Mouse (Mus musculus) forebrain, embryonic 15.5 days (tissue): ENCODE measurements around the gene Gm44511. TPM values are rescaled to one million over a fixed set of nuclear protein-coding genes. Genes with fewer than 3 reads are reported as not detected.
"Not testable (repeated sequence)": the region's sequence is repeated elsewhere in the genome, so short reads cannot be mapped to it uniquely, and the experiment has no call there.

Experiments
- ATAC-seq: fragments of 200-750 bp; cut with Nextera tagmentation; replicated peaks from 2 replicates; pipeline ENCODE4 v1.8.0; 2017; ENCODE audit warnings: mild to moderate bottlenecking, moderate TSS enrichment, moderate library complexity
- H3K27ac ChIP-seq: fragments of 300-500 bp; sonication (generic); replicated peaks from 2 replicates; pipeline ENCODE4 v1.5.1; 2015; ENCODE audit warnings: mild to moderate bottlenecking, inconsistent platforms
- H3K27me3 ChIP-seq: fragments of 300-500 bp; sonication (generic); 2 replicates; pipeline ENCODE4 v1.6.1; 2015; ENCODE audit warnings: inconsistent platforms
- H3K36me3 ChIP-seq: fragments of 300-500 bp; sonication (generic); 2 replicates; pipeline ENCODE4 v1.6.1; 2015; ENCODE audit warnings: mild to moderate bottlenecking, inconsistent platforms
- H3K4me1 ChIP-seq: fragments of 300-500 bp; sonication (generic); 2 replicates; pipeline ENCODE4 v1.6.1; 2015; ENCODE audit warnings: inconsistent platforms
- H3K4me2 ChIP-seq: fragments of 300-500 bp; sonication (generic); replicated peaks from 2 replicates; pipeline ENCODE4 v1.6.1; 2015; ENCODE audit warnings: mild to moderate bottlenecking, inconsistent platforms
- H3K4me3 ChIP-seq: fragments of 300-500 bp; sonication (generic); 2 replicates; pipeline ENCODE4 v1.5.1; 2015; ENCODE audit warnings: mild to moderate bottlenecking, inconsistent platforms
- H3K9ac ChIP-seq: fragments of 300-500 bp; sonication (generic); replicated peaks from 2 replicates; pipeline ENCODE4 v1.6.1; 2015; ENCODE audit warnings: mild to moderate bottlenecking, inconsistent platforms
- H3K9me3 ChIP-seq: fragments of 300-500 bp; sonication (generic); 2 replicates; pipeline ENCODE4 v1.6.1; 2016; ENCODE audit warnings: inconsistent platforms
- WGBS: fragments of 180-500 bp; shearing (Covaris S2); methylation state at CpG from one replicate; pipeline ENCODE4 v1.1.7; 2015; ENCODE audit warnings: mixed read lengths; 5-methylcytosine and 5-hydroxymethylcytosine counted together
- polyA plus RNA-seq: library from polyadenylated mRNA; unstranded; fragments of >200 nt; fragmentation: Nextera tagmentation; extraction: Ambion mirVana; gene quantifications from 2 replicates; pipeline ENCODE4 v1.2.1, GENCODE M21; 2015

Gene Gm44511
- polyA plus RNA-seq, 1 experiment from 2014 or later: not detected

- no peak for ATAC-seq
- H3K27ac ChIP-seq: no peak overlapping the region
- no peaks in the 10 kb centered on the region for H3K27me3 ChIP-seq
- no peak overlapping the region for H3K9ac ChIP-seq
- WGBS: 89% methylated on average over 4 of the region's 4 CpGs
- no peak overlapping the region for H3K4me2 ChIP-seq
- peaks cover 9% of the 10 kb centered on the region for H3K4me1 ChIP-seq
- no peaks in the 10 kb centered on the region for H3K36me3 ChIP-seq
- H3K4me3 ChIP-seq: no peak overlapping the region
- H3K9me3 ChIP-seq: no peaks in the 10 kb centered on the region
These were observed 21.3 kb upstream of the Gm44511 start for GRCm38 (mm10) chr6:128847401-128847800.

DNA sequence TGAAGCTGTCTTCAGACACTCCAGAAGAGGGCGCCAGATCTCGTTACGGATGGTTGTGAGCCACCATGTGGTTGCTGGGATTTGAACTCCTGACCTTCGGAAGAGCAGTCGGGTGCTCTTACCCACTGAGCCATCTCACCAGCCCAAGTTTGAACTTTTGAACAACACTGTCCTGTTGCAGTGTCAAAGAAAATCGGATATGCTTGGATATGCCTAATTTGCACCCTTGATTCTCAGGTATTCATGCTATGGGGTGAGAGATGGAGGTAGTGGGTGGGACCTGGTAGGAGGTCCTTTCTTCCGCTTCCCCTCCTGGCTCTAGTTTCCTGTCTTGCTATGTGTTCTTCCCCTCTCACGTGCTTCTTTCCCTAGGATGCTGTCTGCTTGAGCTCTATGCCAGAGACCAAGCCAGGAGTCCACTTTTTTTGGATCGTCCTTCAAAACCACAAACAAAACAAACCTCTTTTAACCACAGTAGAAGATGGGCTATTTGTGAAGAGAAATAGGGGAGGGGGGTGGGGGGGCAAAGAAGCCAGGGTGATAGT is 20.0 kb upstream of the Gm44511 start:
- no peaks in the 10 kb centered on the region for H3K9me3 ChIP-seq
- ATAC-seq: no peak
- H3K4me1 ChIP-seq: peaks cover 16% of the 10 kb centered on the region
- H3K36me3 ChIP-seq: no peaks in the 10 kb centered on the region
- H3K27me3 ChIP-seq: no peaks in the 10 kb centered on the region
- H3K27ac ChIP-seq: no peak overlapping the region
- 66% methylated on average over 8 of the region's 9 CpGs for WGBS
- H3K4me2 ChIP-seq: no peak overlapping the region
- H3K4me3 ChIP-seq: no peak overlapping the region
- no peak overlapping the region for H3K9ac ChIP-seq

- 27% methylated on average over 7 of the region's 7 CpGs for WGBS
These were observed 19.3 kb upstream of the Gm44511 start for GRCm38 (mm10) chr6:128845319-128845979.

GRCm38 (mm10) chr6:128844586-128845080 is 18.5 kb upstream of the Gm44511 start:
- no peaks in the 10 kb centered on the region for H3K36me3 ChIP-seq
- H3K27ac ChIP-seq: no peak overlapping the region
- peaks cover 21% of the 10 kb centered on the region for H3K4me1 ChIP-seq
- no peak for ATAC-seq
- peak overlapping the region; percentile 99; the same call in 1 of the 2 replicates for H3K4me3 ChIP-seq
- H3K4me2 ChIP-seq: peak overlapping the region; percentile 60
- H3K27me3 ChIP-seq: no peaks in the 10 kb centered on the region
- H3K9ac ChIP-seq: no peak overlapping the region
- WGBS: 59% methylated on average over 5 of the region's 5 CpGs
- no peaks in the 10 kb centered on the region for H3K9me3 ChIP-seq

More at GRCm38 (mm10) chr6:128845319-128845979, 19.3 kb upstream of the Gm44511 start:
- ATAC-seq: no peak
- peaks cover 16% of the 10 kb centered on the region for H3K4me1 ChIP-seq
- H3K27ac ChIP-seq: no peak overlapping the region
- no peaks in the 10 kb centered on the region for H3K36me3 ChIP-seq
- H3K9me3 ChIP-seq: no peaks in the 10 kb centered on the region
- no peak overlapping the region for H3K4me2 ChIP-seq
- H3K27me3 ChIP-seq: no peaks in the 10 kb centered on the region
- no peak overlapping the region for H3K9ac ChIP-seq
- no peak overlapping the region for H3K4me3 ChIP-seq

- Histone ChIP-seq H3K9me3 (no peaks in the 10 kb centered on the region), H3K4me1 (peaks cover 26% of the 10 kb centered on the region), H3K36me3 (no peaks in the 10 kb centered on the region), H3K27me3 (no peaks in the 10 kb centered on the region), H3K27ac (peak overlapping the region; percentile 38; the same call in 1 of the 2 replicates), H3K9ac (peak overlapping the region; percentile 60; the same call in 1 of the 2 replicates), H3K4me3 (peak overlapping the region; percentile 99), H3K4me2 (peak overlapping the region; percentile 60)
- 28% methylated on average over 8 of the region's 8 CpGs for WGBS
- ATAC-seq: no peak
These were observed 18.0 kb upstream of the Gm44511 start for GRCm38 (mm10) chr6:128844131-128844530.

GRCm38 (mm10) chr6:128843479-128843992 is 17.4 kb upstream of the Gm44511 start:
- ATAC-seq: peak; percentile 57
- Histone ChIP-seq H3K4me1 (peaks cover 27% of the 10 kb centered on the region), H3K36me3 (no peaks in the 10 kb centered on the region), H3K27ac (peak overlapping the region; percentile 95), H3K9ac (peak overlapping the region; percentile 60), H3K4me3 (peak overlapping the region; percentile 99), H3K4me2 (peak overlapping the region; percentile 60), H3K9me3 (no peaks in the 10 kb centered on the region), H3K27me3 (no peaks in the 10 kb centered on the region)
- WGBS: under 1% methylated on average over 22 of the region's 22 CpGs

GRCm38 (mm10) chr6:128842945-128843478 is 16.9 kb upstream of the Gm44511 start:
- Histone ChIP-seq H3K4me1 (peaks cover 27% of the 10 kb centered on the region), H3K36me3 (no peaks in the 10 kb centered on the region), H3K4me2 (peak overlapping the region; percentile 63), H3K9me3 (no peaks in the 10 kb centered on the region), H3K27me3 (no peaks in the 10 kb centered on the region), H3K9ac (peak overlapping the region; percentile 75), H3K4me3 (peak overlapping the region; percentile 99), H3K27ac (peak overlapping the region; percentile 95)
- WGBS: under 1% methylated on average over 44 of the region's 44 CpGs
- ATAC-seq: peak; percentile 85

- H3K4me1 ChIP-seq: peaks cover 27% of the 10 kb centered on the region
- H3K4me3 ChIP-seq: peak overlapping the region; percentile 99
- H3K27me3 ChIP-seq: no peaks in the 10 kb centered on the region
- H3K4me2 ChIP-seq: peak overlapping the region; percentile 63
- no peak for ATAC-seq
- H3K27ac ChIP-seq: peak overlapping the region; percentile 95
- H3K9ac ChIP-seq: peak overlapping the region; percentile 75
- H3K36me3 ChIP-seq: no peaks in the 10 kb centered on the region
- H3K9me3 ChIP-seq: no peaks in the 10 kb centered on the region
- under 1% methylated on average over 20 of the region's 20 CpGs for WGBS
These were observed 16.3 kb upstream of the Gm44511 start for GRCm38 (mm10) chr6:128842356-128842944.

DNA sequence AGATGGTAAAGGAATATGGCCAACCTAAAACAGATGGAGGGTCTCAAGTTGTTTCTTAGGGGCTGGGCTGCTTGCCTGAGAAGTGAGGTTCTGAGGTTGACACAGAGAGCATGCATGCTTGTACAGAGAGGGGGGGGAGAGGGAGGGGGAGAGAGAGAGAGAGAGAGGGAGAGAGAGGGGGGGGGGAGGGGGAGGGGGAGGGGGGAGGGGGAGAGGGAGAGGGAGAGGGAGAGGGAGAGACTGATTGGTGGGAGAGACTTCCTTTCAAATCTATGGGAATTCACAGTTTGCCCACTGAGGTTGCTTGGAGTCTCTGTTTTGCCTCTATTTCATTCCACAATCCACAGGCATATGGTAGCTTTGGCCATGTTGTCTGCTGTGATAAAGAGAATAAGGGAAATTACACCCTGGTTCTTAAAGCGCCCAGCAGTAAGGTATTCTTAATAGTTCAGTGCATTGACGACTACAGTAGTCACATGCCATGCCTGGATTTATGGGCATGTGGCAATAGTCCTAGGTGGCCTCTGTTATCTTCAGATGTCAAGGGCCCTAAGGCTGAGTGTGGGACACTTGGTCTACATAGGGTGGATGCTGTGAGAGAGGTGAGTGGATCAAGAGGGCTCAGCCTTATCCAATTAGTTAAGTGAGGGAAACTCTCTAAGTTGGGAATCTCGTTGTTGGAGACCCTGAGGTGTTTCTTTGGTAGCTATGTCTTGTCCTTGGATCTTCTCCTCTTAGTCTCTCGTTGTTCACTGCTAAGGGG is 15.4 kb upstream of the Gm44511 start:
- WGBS: 40% methylated on average over 4 of the region's 4 CpGs
- peak overlapping the region; percentile 75; the same call in 1 of the 2 replicates for H3K9ac ChIP-seq
- H3K4me1 ChIP-seq: peaks cover 34% of the 10 kb centered on the region
- no peaks in the 10 kb centered on the region for H3K36me3 ChIP-seq
- 0 out of 2 replicates have a peak overlapping the region, but pooled peaks have one; percentile 95 for H3K27ac ChIP-seq
- H3K4me3 ChIP-seq: peak overlapping the region; percentile 99
- no peak for ATAC-seq
- H3K27me3 ChIP-seq: no peaks in the 10 kb centered on the region
- H3K9me3 ChIP-seq: no peaks in the 10 kb centered on the region
- peak overlapping the region; percentile 63 for H3K4me2 ChIP-seq

DNA sequence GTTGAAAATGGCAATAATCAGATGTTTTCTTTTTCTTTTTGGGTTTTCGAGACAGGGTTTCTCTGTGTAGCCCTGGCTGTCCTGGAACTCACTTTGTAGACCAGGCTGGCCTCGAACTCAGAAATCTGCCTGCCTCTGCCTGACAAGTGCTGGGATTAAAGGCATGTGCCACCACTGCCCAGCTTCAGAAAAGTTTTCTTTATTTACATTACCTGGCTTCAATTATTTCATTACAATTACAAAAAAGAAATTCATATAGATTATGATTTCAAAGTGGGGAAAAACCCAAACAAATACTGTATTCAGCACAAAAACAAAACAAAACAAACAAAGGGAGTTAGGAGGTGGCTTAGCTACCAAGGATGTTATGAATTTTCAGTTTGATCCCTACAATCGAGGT is 14.6 kb upstream of the Gm44511 start:
- H3K9ac ChIP-seq, H3K9me3 ChIP-seq, H3K4me2 ChIP-seq, H3K36me3 ChIP-seq, H3K27me3 ChIP-seq, H3K27ac ChIP-seq, ATAC-seq, H3K4me3 ChIP-seq: not testable (repeated sequence)
- peaks cover 34% of the 10 kb centered on the region for H3K4me1 ChIP-seq
- WGBS: 90% methylated on average over 3 of the region's 3 CpGs

DNA sequence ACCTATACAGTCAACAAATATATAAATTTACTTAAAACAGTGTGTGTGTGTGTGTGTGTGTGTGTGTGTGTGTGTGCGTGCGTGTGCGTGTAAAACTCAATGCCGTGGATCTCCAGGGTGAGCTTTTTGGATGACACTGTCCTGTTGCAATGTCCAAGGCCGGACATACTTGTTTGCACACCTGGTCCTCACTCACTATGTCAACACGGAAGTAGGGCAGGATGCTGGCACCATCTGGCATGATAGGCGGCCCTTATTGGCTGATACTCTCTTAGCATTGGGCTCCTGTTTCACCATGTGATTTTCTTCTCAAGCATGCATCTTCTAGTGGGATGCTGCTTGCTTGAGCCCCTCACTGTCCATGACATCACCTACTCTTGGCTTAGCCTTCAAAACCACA is 13.8 kb upstream of the Gm44511 start:
- Histone ChIP-seq H3K9ac (no peak overlapping the region), H3K27ac (peak overlapping the region; percentile 93; the same call in 1 of the 2 replicates), H3K4me1 (peaks cover 34% of the 10 kb centered on the region)

More for the DNA sequence above, 13.8 kb upstream of the Gm44511 start:
- peak overlapping the region; percentile 80 for H3K4me3 ChIP-seq
- no peaks in the 10 kb centered on the region for H3K9me3 ChIP-seq
- H3K27me3 ChIP-seq: no peaks in the 10 kb centered on the region
- WGBS: 66% methylated on average over 7 of the region's 7 CpGs
- H3K4me2 ChIP-seq: peak overlapping the region; percentile 65
- ATAC-seq: no peak
- H3K36me3 ChIP-seq: no peaks in the 10 kb centered on the region
